Mouse (Mus musculus) activated CD4-positive, CD25-positive, alpha-beta regulatory T cell, adult 9 weeks (primary cell): Measurements from ENCODE around the gene Ctsll3. TPM values are rescaled to one million over a fixed set of nuclear protein-coding genes. Genes with fewer than 3 reads are reported as not detected.

ENCODE experiments used
- polyA plus RNA-seq: library from polyadenylated mRNA; unstranded; fragments of 100-300 nt; shearing (Covaris generic); gene quantifications from one replicate; pipeline ENCODE4 v1.2.1, GENCODE M21; 2017

Gene Ctsll3
- polyA plus RNA-seq = not detected

GRCm38 (mm10) chr13:60802749-60803148 lies at the start of gene Ctsll3:
Gene Ctsll3, minus strand, starts transcription at chr13:60802849.

GRCm38 (mm10) chr13:60786264-60786663 lies 16.4 kb downstream of the Ctsll3 start, which contains the start of gene BC051665:
Gene BC051665, minus strand, starts transcription at chr13:60786364.

Other genes with a start within 250 kb of the Ctsll3 start
- 2.2 TPM for gene Dapk1, start 200.9 kb downstream of the Ctsll3 start, polyA plus RNA-seq
- not detected for gene BC051665, start 16.5 kb downstream of the Ctsll3 start, polyA plus RNA-seq
- gene 4930486L24Rik, start 61.6 kb upstream of the Ctsll3 start, polyA plus RNA-seq = 1.3 TPM
- gene Gm49392, start 94.0 kb upstream of the Ctsll3 start, polyA plus RNA-seq = 0.68 TPM
- 3.6 TPM for gene Ctla2b, start 94.6 kb upstream of the Ctsll3 start, polyA plus RNA-seq
- gene Tpbpb, start 102.0 kb upstream of the Ctsll3 start, polyA plus RNA-seq = not detected
- not detected for gene Gm49393, start 132.7 kb upstream of the Ctsll3 start, polyA plus RNA-seq
- not detected for gene Gm49391, start 133.7 kb upstream of the Ctsll3 start, polyA plus RNA-seq
- gene Ctla2a, start 133.8 kb upstream of the Ctsll3 start, polyA plus RNA-seq = 37.0 TPM
- not detected for gene Tpbpa, start 139.1 kb upstream of the Ctsll3 start, polyA plus RNA-seq
- not detected for gene Ctsj, start 203.1 kb upstream of the Ctsll3 start, polyA plus RNA-seq
- not detected for gene Ctsq, start 237.8 kb upstream of the Ctsll3 start, polyA plus RNA-seq